Mouse (Mus musculus) MEL (cell line): ENCODE data around the gene Emc3. TPM values are rescaled to one million over a fixed set of nuclear protein-coding genes. Genes with fewer than 3 reads are reported as not detected.
A peak's percentile ranks its signal among the peaks of the same experiment; 100 is the strongest.

Experiments
- DNase-seq: peaks from one replicate; pipeline ENCODE4 v3.0.0; 2011; ENCODE audit warnings: low read depth, low spot score
- H3K27ac ChIP-seq: 2 replicates; pipeline ENCODE4 v1.5.1; 2012; ENCODE audit warnings: low read depth, mild to moderate bottlenecking, control low read depth, low read length, moderate library complexity; ENCODE audit not compliant: control insufficient read depth
- H3K27me3 ChIP-seq, 2 experiments: fragments of 150-350 bp in 1 of 2; sonication (generic) in 1 of 2; 2 replicates each; pipeline ENCODE4 v1.6.1; 2012; ENCODE audit warnings: low read length in 2 of 2, mild to moderate bottlenecking in 2 of 2, improper control_type of control experiment in 1 of 2, moderate library complexity in 1 of 2; ENCODE audit not compliant: insufficient read depth in 2 of 2, control insufficient read depth in 1 of 2
- H3K36me3 ChIP-seq, 2 experiments: 2 replicates each; pipeline ENCODE4 v1.6.1; 2012 to 2014; ENCODE audit warnings: low read length in 2 of 2, improper control_type of control experiment in 1 of 2, inconsistent platforms in 1 of 2, mild to moderate bottlenecking in 1 of 2; ENCODE audit not compliant: insufficient read depth in 2 of 2, control insufficient read depth in 1 of 2
- H3K4me1 ChIP-seq, 2 experiments: fragments of 150-350 bp in 1 of 2; sonication (generic) in 1 of 2; 2 replicates each; pipeline ENCODE4 v1.6.1; 2012; ENCODE audit warnings: low read length in 2 of 2, improper control_type of control experiment in 1 of 2, mild to moderate bottlenecking in 1 of 2; ENCODE audit not compliant: insufficient read depth in 2 of 2, control insufficient read depth in 1 of 2
- H3K4me3 ChIP-seq, 2 experiments: fragments of 150-350 bp in 1 of 2; sonication (generic) in 1 of 2; 2 replicates each; pipeline ENCODE4 v1.5.1; 2012; ENCODE audit warnings: low read depth in 2 of 2, low read length in 2 of 2, mild to moderate bottlenecking in 2 of 2, moderate library complexity in 2 of 2, control low read depth in 1 of 2, improper control_type of control experiment in 1 of 2; ENCODE audit not compliant: control insufficient read depth in 1 of 2, insufficient read depth in 1 of 2
- H3K79me2 ChIP-seq: 2 replicates; pipeline ENCODE4 v1.6.1; 2012; ENCODE audit warnings: mild to moderate bottlenecking, low read length, moderate library complexity; ENCODE audit not compliant: control insufficient read depth, poor library complexity, insufficient read depth
- H3K9ac ChIP-seq: 2 replicates; pipeline ENCODE4 v1.6.1; 2012; ENCODE audit warnings: low read depth, mild to moderate bottlenecking, control low read depth, low read length, moderate library complexity; ENCODE audit not compliant: control insufficient read depth, poor library complexity, severe bottlenecking
- H3K9me3 ChIP-seq: fragments of 150-350 bp; sonication (generic); replicated peaks from 2 replicates; pipeline ENCODE4 v1.6.1; 2012; ENCODE audit warnings: mild to moderate bottlenecking, low read length, improper control_type of control experiment, moderate library complexity; ENCODE audit not compliant: insufficient read depth
- E2F4 ChIP-seq: IDR thresholded peaks from 2 replicates; pipeline ENCODE4 v1.6.1; 2011; ENCODE audit warnings: low read depth, low read length, improper control_type of control experiment, borderline replicate concordance
- ELF1 ChIP-seq: IDR thresholded peaks from 2 replicates; pipeline ENCODE4 v1.6.1; 2014; ENCODE audit warnings: low read depth, mild to moderate bottlenecking, inconsistent platforms, low read length, improper control_type of control experiment, moderate library complexity
- ETS1 ChIP-seq: IDR thresholded peaks from 2 replicates; pipeline ENCODE4 v1.6.1; 2012; ENCODE audit warnings: low read depth, mild to moderate bottlenecking, inconsistent platforms, low read length, improper control_type of control experiment, moderate library complexity
- GATA1 ChIP-seq: IDR thresholded peaks from 2 replicates; pipeline ENCODE4 v1.6.1; 2011; ENCODE audit warnings: low read depth, low read length, improper control_type of control experiment
- HCFC1 ChIP-seq: IDR thresholded peaks from 2 replicates; pipeline ENCODE4 v1.6.1; 2012; ENCODE audit warnings: low read depth, mild to moderate bottlenecking, inconsistent platforms, low read length, improper control_type of control experiment, moderate library complexity
- KAT2A ChIP-seq: conservative IDR thresholded peaks from 2 replicates; pipeline ENCODE4 v1.6.1; 2012; ENCODE audit warnings: low read depth, low read length, improper control_type of control experiment, inconsistent platforms
- MAFK ChIP-seq: IDR thresholded peaks from 2 replicates; pipeline ENCODE4 v1.6.1; 2011; ENCODE audit warnings: low read depth, mild to moderate bottlenecking, low read length, improper control_type of control experiment, borderline replicate concordance
- MAX ChIP-seq: IDR thresholded peaks from 2 replicates; pipeline ENCODE4 v1.6.1; 2011; ENCODE audit warnings: low read length, improper control_type of control experiment
- MAZ ChIP-seq: IDR thresholded peaks from 2 replicates; pipeline ENCODE4 v1.6.1; 2012; ENCODE audit warnings: low read depth, mild to moderate bottlenecking, inconsistent platforms, low read length, improper control_type of control experiment
- MXI1 ChIP-seq: IDR thresholded peaks from 2 replicates; pipeline ENCODE4 v1.6.1; 2011; ENCODE audit warnings: mild to moderate bottlenecking, low read depth, low read length, improper control_type of control experiment
- MYB ChIP-seq: IDR thresholded peaks from 2 replicates; pipeline ENCODE4 v1.6.1; 2011; ENCODE audit warnings: mild to moderate bottlenecking, low read depth, low read length, improper control_type of control experiment
- MYC ChIP-seq: IDR thresholded peaks from 2 replicates; pipeline ENCODE4 v1.6.1; 2011; ENCODE audit warnings: low read depth, mild to moderate bottlenecking, low read length, improper control_type of control experiment, moderate library complexity
- POLR2A ChIP-seq, 2 experiments: IDR thresholded peaks; 2 replicates each; pipeline ENCODE4 v1.6.1; 2011 to 2012; ENCODE audit warnings: low read length in 2 of 2, mild to moderate bottlenecking in 2 of 2, control low read depth in 1 of 2, improper control_type of control experiment in 1 of 2, low read depth in 1 of 2, moderate library complexity in 1 of 2; ENCODE audit not compliant: control insufficient read depth in 1 of 2, insufficient read depth in 1 of 2, poor library complexity in 1 of 2
- POLR2AphosphoS5 ChIP-seq: IDR thresholded peaks from 2 replicates; pipeline ENCODE4 v1.6.1; 2012; ENCODE audit warnings: low read depth, borderline replicate concordance, mild to moderate bottlenecking, inconsistent platforms, low read length, moderate library complexity, mixed read lengths
- RCOR1 ChIP-seq: IDR thresholded peaks from 2 replicates; pipeline ENCODE4 v1.6.1; 2012; ENCODE audit warnings: low read depth, mild to moderate bottlenecking, inconsistent platforms, low read length, improper control_type of control experiment
- SMC3 ChIP-seq: IDR thresholded peaks from 2 replicates; pipeline ENCODE4 v1.6.1; 2011; ENCODE audit warnings: low read depth, low read length, improper control_type of control experiment
- TAL1 ChIP-seq: IDR thresholded peaks from 2 replicates; pipeline ENCODE4 v1.6.1; 2012; ENCODE audit warnings: mild to moderate bottlenecking, inconsistent platforms, low read length, moderate library complexity, mixed read lengths
- TBP ChIP-seq: IDR thresholded peaks from 2 replicates; pipeline ENCODE4 v1.8.0; 2011; ENCODE audit warnings: low read depth, low read length, improper control_type of control experiment
- TCF12 ChIP-seq: IDR thresholded peaks from 2 replicates; pipeline ENCODE4 v1.6.1; 2014; ENCODE audit warnings: low read depth, mild to moderate bottlenecking, inconsistent platforms, low read length, improper control_type of control experiment, moderate library complexity
- UBTF ChIP-seq: IDR thresholded peaks from 2 replicates; pipeline ENCODE4 v1.6.1; 2012; ENCODE audit warnings: low read depth, mild to moderate bottlenecking, inconsistent platforms, low read length, improper control_type of control experiment, moderate library complexity, borderline replicate concordance; ENCODE audit not compliant: insufficient read depth
- ZC3H11A ChIP-seq: IDR thresholded peaks from 2 replicates; pipeline ENCODE4 v1.6.1; 2012; ENCODE audit warnings: low read depth, mild to moderate bottlenecking, inconsistent platforms, low read length, improper control_type of control experiment
- ZNF384 ChIP-seq: IDR thresholded peaks from 2 replicates; pipeline ENCODE4 v1.6.1; 2012; ENCODE audit warnings: low read depth, mild to moderate bottlenecking, inconsistent platforms, low read length, improper control_type of control experiment
- polyA plus RNA-seq, 2 experiments: library from polyadenylated mRNA; stranded (reverse) in 1 of 2; unstranded in 1 of 2; fragments of >175 nt in 1 of 2; fragments of >200 nt in 1 of 2; gene quantifications; 2 replicates each; pipeline versions ENCODE4 v1.2.1 to v1.2.4; 2012; ENCODE audit warnings: low replicate concordance in 2 of 2, low read depth in 1 of 2; ENCODE audit not compliant: insufficient read length in 2 of 2, insufficient read depth in 1 of 2, missing spikeins in 1 of 2
- total RNA-seq: library from RNA; depleted of rRNA; stranded (reverse); fragments of 300-350 nt; gene quantifications from 2 replicates; pipeline ENCODE4 v1.2.3, GENCODE M21; 2012

The Emc3 gene
- total and polyA plus RNA-seq, 3 experiments = 62.3 to 172 (median 73.1) TPM

- TF ChIP-seq RCOR1 (no peak), MXI1 (peak; percentile 63), HCFC1 (peak; percentile 57; the same call in 1 of the 2 replicates), TCF12 (no peak), GATA1 (no peak), MAX (peak; percentile 70), ELF1 (no peak), MAZ (0 out of 2 replicates have a peak, but pooled peaks have one; percentile 13), E2F4 (no peak)
- H3K4me3 ChIP-seq = peak overlapping the region; percentile 52 to 68
- peaks cover 2 to 3% of the 10 kb centered on the region in 2 experiments; a peak in 3 of 4 replicates for H3K4me1 ChIP-seq
- peak; percentile 77 for DNase-seq
- H3K9ac ChIP-seq = peak overlapping the region; percentile 58
- no peaks in the 10 kb centered on the region for H3K27me3 ChIP-seq
- no peaks in the 10 kb centered on the region for H3K9me3 ChIP-seq
- peak overlapping the region; percentile 73 for H3K27ac ChIP-seq
- H3K36me3 ChIP-seq = peaks cover 0 to 6% of the 10 kb centered on the region in 2 experiments; a peak in 2 of 4 replicates
- no peaks in the 10 kb centered on the region for H3K79me2 ChIP-seq
These were observed 32.1 kb downstream of the Emc3 start for GRCm38 (mm10) chr6:113499346-113499745.

DNA sequence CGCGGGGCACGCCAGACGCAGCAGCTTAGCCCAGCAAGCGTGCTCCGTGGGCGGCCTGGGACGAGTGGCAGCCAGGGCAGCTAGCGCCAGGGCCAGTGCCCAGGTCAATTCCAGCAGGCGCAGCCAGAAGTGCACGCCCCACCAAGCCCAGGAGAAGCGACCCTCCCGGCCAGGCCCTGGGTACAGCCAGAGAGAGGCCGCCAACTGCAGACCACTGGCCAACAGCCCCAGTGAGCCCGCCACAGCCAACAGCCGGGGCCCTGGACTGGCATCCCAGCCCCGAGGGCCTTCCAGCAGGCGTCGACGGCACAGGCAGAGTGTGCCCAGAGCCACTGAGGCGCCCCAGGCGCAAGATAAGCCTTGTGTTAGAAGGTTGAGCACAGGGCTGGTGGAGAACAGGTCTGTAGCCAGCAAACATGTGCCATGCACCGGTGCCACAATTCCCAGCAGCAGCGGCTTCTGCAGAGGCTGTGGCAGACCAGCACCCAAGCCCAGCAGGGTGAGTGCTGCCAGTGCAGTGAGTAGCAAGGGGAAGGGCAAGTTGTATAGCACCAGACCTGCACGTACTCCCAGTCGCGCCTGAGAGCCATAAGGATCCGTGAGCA is 36.3 kb downstream of the Emc3 start:
- peaks cover 0 to 6% of the 10 kb centered on the region in 2 experiments; a peak in 2 of 4 replicates for H3K36me3 ChIP-seq
- no peak overlapping the region for H3K9ac ChIP-seq
- H3K9me3 ChIP-seq = no peaks in the 10 kb centered on the region
- H3K4me1 ChIP-seq = peaks cover 1 to 2% of the 10 kb centered on the region in 2 experiments; a peak in 3 of 4 replicates
- TF ChIP-seq KAT2A (no peak), ZC3H11A (no peak), POLR2AphosphoS5 (no peak), MAFK (no peak), ETS1 (no peak), TAL1 (no peak), MYB (no peak), UBTF (no peak), TBP (no peak), E2F4 (no peak), POLR2A (IDR thresholded peaks at IDR 0.05; ENCODE audit: control insufficient read depth in 1 of 2, insufficient read depth in 1 of 2, low read depth in 1 of 2, low read length in 2 of 2, poor library complexity in 1 of 2) (no peak), MYC (no peak), SMC3 (no peak), ZNF384 (no peak)
- H3K27ac ChIP-seq = no peak overlapping the region
- no peaks in the 10 kb centered on the region for H3K79me2 ChIP-seq
- H3K4me3 ChIP-seq = no peak overlapping the region
- no peaks in the 10 kb centered on the region for H3K27me3 ChIP-seq
- no peak for DNase-seq
